Mouse (Mus musculus): ENCODE measurements around the gene Myl4. TPM values are rescaled to one million over a fixed set of nuclear protein-coding genes. Genes with fewer than 3 reads are reported as not detected.

The Myl4 gene
- polyA plus RNA-seq, 1 experiment from 2014 or later = 3.4 TPM

DNA sequence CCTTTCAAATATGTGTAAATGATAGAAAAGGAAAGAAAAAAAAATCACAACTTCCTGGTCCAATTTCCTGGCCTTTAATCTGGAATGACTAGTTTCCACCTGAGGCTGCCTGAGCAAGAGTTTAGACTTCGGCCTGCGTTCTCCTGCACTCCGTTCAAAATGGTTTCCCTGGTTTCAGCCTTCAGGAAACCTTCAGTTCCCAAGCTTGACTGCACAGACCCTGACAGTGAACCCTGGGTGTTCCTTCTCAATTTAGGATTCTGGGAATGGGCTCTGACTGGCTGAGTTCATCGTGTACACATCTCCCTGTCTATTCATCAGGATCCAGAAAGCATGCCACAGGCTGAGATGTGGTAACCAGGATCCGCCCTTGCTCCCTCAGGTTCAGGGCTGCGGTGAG lies 53.7 kb downstream of the Myl4 start:
- no peaks in the 10 kb centered on the region for H3K9me3 ChIP-seq (ENCODE audit: control insufficient read depth, low read length)
- WGBS = 45% methylated on average over 6 of the region's 6 CpGs
- no peak overlapping the region for H3K4me2 ChIP-seq (replicated peaks; ENCODE audit: low read depth, low read length)
- no peak overlapping the region for H3K9ac ChIP-seq (ENCODE audit: low read depth, low read length)
- peaks cover 13% of the 10 kb centered on the region for H3K27me3 ChIP-seq (ENCODE audit: control insufficient read depth, insufficient read depth, low read length)
- DNase-seq (ENCODE audit: low spot score) (no peak), ATAC-seq (ENCODE audit: low FRiP score) (no peak)
- no peak overlapping the region for H3K4me3 ChIP-seq (ENCODE audit: low read depth, low read length)
- H3K4me1 ChIP-seq (replicated peaks; ENCODE audit: control insufficient read depth, insufficient read depth, low read length) = peaks cover 2% of the 10 kb centered on the region; the same call in 1 of the 2 replicates
- no peaks in the 10 kb centered on the region for H3K36me3 ChIP-seq (ENCODE audit: control insufficient read depth, insufficient read depth, low read length)
- H3K27ac ChIP-seq (ENCODE audit: low read depth, low read length) = no peak overlapping the region

DNA sequence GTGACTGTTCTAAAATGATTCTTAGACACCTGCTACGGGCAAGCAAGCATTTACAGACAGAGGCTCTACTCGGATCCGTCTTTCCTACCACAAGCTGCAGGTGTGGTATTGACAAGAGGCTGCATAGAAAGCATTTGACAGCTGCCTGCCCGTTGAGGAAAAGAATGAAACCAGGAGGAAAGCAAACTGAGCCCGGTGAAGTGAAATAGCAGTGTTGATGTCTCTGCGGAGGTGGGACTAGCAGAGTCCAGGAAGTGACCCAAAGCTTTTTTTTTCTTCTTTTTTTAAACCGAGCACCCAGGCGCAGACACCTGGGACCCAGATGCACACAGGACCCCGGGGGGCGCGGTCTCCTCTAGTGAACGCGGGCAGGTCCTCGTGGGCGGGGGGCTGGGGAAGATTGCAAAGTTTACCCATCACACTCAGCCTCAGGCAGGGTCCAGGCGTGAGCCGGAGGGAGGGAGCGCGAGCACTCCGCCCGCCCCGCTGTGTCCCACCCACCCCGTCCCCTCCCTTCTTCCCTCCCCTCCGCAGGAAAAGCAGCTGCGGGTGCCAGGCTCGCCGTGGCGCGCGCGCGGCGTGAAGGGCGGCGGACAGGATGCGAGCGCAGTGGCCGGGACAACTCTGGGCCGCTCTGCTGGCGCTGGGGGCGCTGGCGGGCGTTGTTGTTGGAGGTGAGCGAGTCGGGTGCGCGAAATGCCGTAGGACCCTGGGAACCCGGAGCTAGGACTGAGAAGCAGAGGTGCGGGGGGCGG lies 57.2 kb downstream of the Myl4 start, which contains the start of gene Itgb3:
Itgb3 (plus strand) TSS at position 510 of the 755 bp plus-strand sequence.
- H3K27ac ChIP-seq (ENCODE audit: low read depth, low read length) = no peak within 1 kb of the TSS
- peak within 1 kb of the TSS; percentile 45 for H3K4me3 ChIP-seq (ENCODE audit: low read depth, low read length)
- peak; percentile 83 for DNase-seq (ENCODE audit: low spot score)
- 1% methylated on average over 44 of the region's 51 CpGs for WGBS
- H3K9ac ChIP-seq (ENCODE audit: low read depth, low read length) = peak within 1 kb of the TSS; percentile 48
- no peaks in the 10 kb centered on the region for H3K9me3 ChIP-seq (ENCODE audit: control insufficient read depth, low read length)
- peak within 1 kb of the TSS; percentile 92 for H3K4me2 ChIP-seq (replicated peaks; ENCODE audit: low read depth, low read length)
- H3K36me3 ChIP-seq (ENCODE audit: control insufficient read depth, insufficient read depth, low read length) = no peaks in the 10 kb centered on the region
- ATAC-seq (ENCODE audit: low FRiP score) = peak; percentile 86
- peaks cover 18% of the 10 kb centered on the region for H3K27me3 ChIP-seq (ENCODE audit: control insufficient read depth, insufficient read depth, low read length)
- peaks cover 2% of the 10 kb centered on the region; the same call in 1 of the 2 replicates for H3K4me1 ChIP-seq (replicated peaks; ENCODE audit: control insufficient read depth, insufficient read depth, low read length)

DNA sequence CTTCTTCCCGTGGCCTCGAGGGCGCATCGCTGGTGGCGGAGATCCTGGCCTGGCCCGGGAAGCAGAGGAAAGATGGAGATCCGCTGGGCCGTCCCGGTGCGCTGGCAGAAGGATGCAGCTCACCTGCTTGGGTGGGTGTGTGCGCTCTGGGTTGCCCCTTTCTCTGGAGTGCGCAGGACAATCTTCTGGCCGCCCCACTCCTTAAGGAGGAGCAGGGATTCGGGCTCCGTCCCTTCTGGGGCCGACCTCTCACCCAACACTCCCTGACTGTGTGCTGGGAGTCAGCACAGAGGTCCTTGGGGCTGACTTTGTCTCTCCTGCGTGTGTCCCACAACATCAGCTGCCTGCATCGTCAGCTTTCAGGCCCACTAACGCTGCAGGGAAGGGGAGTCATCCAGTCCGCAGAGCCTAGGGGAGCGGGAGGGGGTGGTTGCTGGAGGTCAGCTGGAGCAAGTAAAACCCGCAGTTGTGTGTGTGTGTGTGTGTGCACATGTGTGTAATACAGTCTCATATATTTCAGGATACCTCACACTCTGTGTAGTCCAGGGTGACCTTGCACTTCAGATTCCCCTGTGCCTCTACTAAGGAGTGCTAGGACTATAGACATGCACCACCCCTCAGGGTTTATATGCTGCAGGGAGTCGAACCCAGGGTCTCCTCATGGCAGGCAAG lies 57.9 kb downstream of the Myl4 start:
- peak overlapping the region; percentile 45 for H3K4me3 ChIP-seq (ENCODE audit: low read depth, low read length)
- no peak overlapping the region for H3K27ac ChIP-seq (ENCODE audit: low read depth, low read length)
- WGBS = 3% methylated on average over 23 of the region's 23 CpGs
- peak overlapping the region; percentile 48; the same call in 1 of the 2 replicates for H3K9ac ChIP-seq (ENCODE audit: low read depth, low read length)
- peak overlapping the region; percentile 92 for H3K4me2 ChIP-seq (replicated peaks; ENCODE audit: low read depth, low read length)
- H3K9me3 ChIP-seq (ENCODE audit: control insufficient read depth, low read length) = no peaks in the 10 kb centered on the region
- ATAC-seq (ENCODE audit: low FRiP score) (peak; percentile 68), DNase-seq (ENCODE audit: low spot score) (peak; percentile 33)
- H3K36me3 ChIP-seq (ENCODE audit: control insufficient read depth, insufficient read depth, low read length) = no peaks in the 10 kb centered on the region
- H3K4me1 ChIP-seq (replicated peaks; ENCODE audit: control insufficient read depth, insufficient read depth, low read length) = peaks cover 2% of the 10 kb centered on the region; the same call in 1 of the 2 replicates
- peaks cover 18% of the 10 kb centered on the region for H3K27me3 ChIP-seq (ENCODE audit: control insufficient read depth, insufficient read depth, low read length)

DNA sequence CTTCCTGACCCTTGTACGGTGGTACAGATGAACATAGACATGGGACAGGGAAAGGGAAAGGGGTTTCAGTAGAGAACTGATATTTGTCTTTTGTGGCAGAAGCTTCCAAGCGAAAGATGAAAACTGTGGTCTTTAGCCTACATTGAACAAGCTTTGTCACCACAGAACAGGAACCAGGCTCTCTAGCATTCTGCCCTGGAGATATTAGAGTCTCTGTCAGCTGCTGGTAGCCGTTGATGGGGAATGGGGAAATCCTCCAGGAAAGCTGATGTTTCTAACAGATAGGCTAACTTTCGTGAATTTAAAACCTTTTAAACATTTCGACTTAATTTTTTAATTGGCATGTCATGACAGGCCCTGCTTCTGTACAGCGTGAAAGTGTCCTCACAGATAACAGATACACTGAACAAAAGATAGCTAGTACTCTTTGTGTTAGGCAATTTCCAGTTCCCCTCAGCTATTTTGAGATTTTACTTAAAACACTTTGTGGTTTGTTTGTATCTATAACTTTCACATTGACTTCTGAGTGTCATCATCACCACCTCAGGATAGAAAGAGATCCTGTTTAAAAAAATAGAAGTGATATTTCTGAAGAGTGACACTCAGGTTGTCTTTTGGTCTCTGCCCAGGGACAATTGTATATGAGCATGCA lies 58.7 kb downstream of the Myl4 start:
- Histone ChIP-seq H3K27ac (ENCODE audit: low read depth, low read length) (no peak overlapping the region), H3K4me1 (replicated peaks; ENCODE audit: control insufficient read depth, insufficient read depth, low read length) (peaks cover 2% of the 10 kb centered on the region; the same call in 1 of the 2 replicates), H3K27me3 (ENCODE audit: control insufficient read depth, insufficient read depth, low read length) (peaks cover 18% of the 10 kb centered on the region), H3K9ac (ENCODE audit: low read depth, low read length) (no peak overlapping the region), H3K4me2 (replicated peaks; ENCODE audit: low read depth, low read length) (no peak overlapping the region), H3K36me3 (ENCODE audit: control insufficient read depth, insufficient read depth, low read length) (no peaks in the 10 kb centered on the region), H3K4me3 (ENCODE audit: low read depth, low read length) (no peak overlapping the region), H3K9me3 (ENCODE audit: control insufficient read depth, low read length) (no peaks in the 10 kb centered on the region)
- no peak for DNase-seq (ENCODE audit: low spot score)
- ATAC-seq (ENCODE audit: low FRiP score) = no peak
- WGBS = 75% methylated on average over 6 of the region's 6 CpGs

DNA sequence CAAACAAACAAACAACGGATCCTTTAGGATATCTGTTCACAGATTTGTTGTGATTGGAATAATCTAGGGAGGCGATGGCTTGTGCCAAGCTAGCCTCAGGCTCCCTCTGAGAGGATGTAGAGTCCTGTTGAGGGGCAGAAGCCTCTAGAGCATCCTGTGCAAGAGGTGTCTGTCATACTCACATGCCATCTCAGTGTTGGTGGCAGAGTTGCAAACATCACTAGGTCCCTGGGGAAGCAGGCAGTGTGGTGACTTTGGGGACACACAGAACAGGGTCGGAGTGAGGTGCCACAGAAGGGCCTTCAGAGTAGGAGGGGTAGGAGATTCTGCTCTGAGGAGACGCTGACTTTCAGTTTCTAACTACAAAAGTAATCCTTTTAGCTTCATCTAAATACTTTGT lies 59.3 kb downstream of the Myl4 start:
- Histone ChIP-seq H3K27me3 (ENCODE audit: control insufficient read depth, insufficient read depth, low read length) (peaks cover 18% of the 10 kb centered on the region), H3K27ac (ENCODE audit: low read depth, low read length) (no peak overlapping the region), H3K4me1 (replicated peaks; ENCODE audit: control insufficient read depth, insufficient read depth, low read length) (peaks cover 2% of the 10 kb centered on the region; the same call in 1 of the 2 replicates), H3K9me3 (ENCODE audit: control insufficient read depth, low read length) (no peaks in the 10 kb centered on the region), H3K9ac (ENCODE audit: low read depth, low read length) (no peak overlapping the region), H3K4me2 (replicated peaks; ENCODE audit: low read depth, low read length) (no peak overlapping the region), H3K4me3 (ENCODE audit: low read depth, low read length) (no peak overlapping the region), H3K36me3 (ENCODE audit: control insufficient read depth, insufficient read depth, low read length) (no peaks in the 10 kb centered on the region)
- ATAC-seq (ENCODE audit: low FRiP score) (no peak), DNase-seq (ENCODE audit: low spot score) (no peak)
- WGBS = 55% methylated on average over 4 of the region's 4 CpGs

DNA sequence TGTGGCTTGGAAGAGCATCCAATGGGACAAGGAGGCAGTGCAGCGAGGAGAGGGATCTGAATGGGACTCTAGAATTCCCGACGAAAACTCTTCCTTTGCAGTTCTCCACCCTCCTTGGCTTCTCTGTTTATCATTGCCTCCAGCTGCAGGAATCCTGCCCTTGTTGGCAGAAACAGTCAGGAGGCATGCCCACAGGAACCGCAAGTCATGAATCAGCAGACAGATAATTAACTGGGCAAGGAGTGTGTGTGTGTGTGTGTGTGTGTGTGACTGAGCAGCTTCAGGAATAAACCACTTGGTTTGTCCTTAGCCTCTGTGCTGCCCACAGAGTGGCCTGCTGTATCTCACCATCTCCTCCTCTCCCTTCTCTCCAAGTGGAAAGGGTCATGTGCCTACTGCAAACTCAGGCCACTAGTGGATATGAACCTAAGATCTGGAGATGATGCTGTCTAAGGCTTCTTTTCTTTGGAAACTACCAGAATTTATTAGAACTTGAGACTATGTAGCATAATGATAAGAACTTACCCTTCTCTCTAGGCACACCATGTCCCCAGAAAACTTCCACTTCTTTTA lies 61.2 kb downstream of the Myl4 start:
- no peak overlapping the region for H3K4me3 ChIP-seq (ENCODE audit: low read depth, low read length)
- no peak for DNase-seq (ENCODE audit: low spot score)
- peaks cover 18% of the 10 kb centered on the region for H3K27me3 ChIP-seq (ENCODE audit: control insufficient read depth, insufficient read depth, low read length)
- 56% methylated on average over 4 of the region's 4 CpGs for WGBS
- H3K9ac ChIP-seq (ENCODE audit: low read depth, low read length) = no peak overlapping the region
- no peak for ATAC-seq (ENCODE audit: low FRiP score)
- H3K4me1 ChIP-seq (replicated peaks; ENCODE audit: control insufficient read depth, insufficient read depth, low read length) = peaks cover 2% of the 10 kb centered on the region; the same call in 1 of the 2 replicates
- H3K36me3 ChIP-seq (ENCODE audit: control insufficient read depth, insufficient read depth, low read length) = no peaks in the 10 kb centered on the region
- H3K27ac ChIP-seq (ENCODE audit: low read depth, low read length) = no peak overlapping the region
- no peak overlapping the region for H3K4me2 ChIP-seq (replicated peaks; ENCODE audit: low read depth, low read length)
- H3K9me3 ChIP-seq (ENCODE audit: control insufficient read depth, low read length) = no peaks in the 10 kb centered on the region

DNA sequence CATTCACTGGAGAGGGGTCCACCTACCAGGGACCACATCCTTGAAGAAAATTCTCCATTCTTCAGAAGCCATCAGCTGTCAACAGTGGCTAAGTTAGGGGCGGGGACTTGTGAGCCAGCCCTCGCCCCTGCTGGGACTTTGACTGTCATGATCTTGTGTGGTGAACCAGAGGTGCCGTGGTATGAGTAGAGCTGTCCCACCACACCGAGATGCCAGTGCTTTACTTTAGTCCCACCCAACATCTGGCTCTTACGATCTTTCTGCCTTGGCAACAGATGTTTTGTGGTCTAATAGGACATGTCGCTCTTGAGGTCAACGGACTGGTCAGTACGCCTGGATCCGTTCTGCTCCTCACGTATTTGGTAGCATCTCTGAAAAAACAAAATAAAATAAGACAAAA lies 63.1 kb downstream of the Myl4 start:
- no peak overlapping the region for H3K4me2 ChIP-seq (replicated peaks; ENCODE audit: low read depth, low read length)
- H3K9ac ChIP-seq (ENCODE audit: low read depth, low read length) = no peak overlapping the region
- no peaks in the 10 kb centered on the region for H3K36me3 ChIP-seq (ENCODE audit: control insufficient read depth, insufficient read depth, low read length)
- no peak overlapping the region for H3K4me3 ChIP-seq (ENCODE audit: low read depth, low read length)
- 84% methylated on average over 10 of the region's 10 CpGs for WGBS
- DNase-seq (ENCODE audit: low spot score) (no peak), ATAC-seq (ENCODE audit: low FRiP score) (no peak)
- H3K9me3 ChIP-seq (ENCODE audit: control insufficient read depth, low read length) = no peaks in the 10 kb centered on the region
- H3K4me1 ChIP-seq (replicated peaks; ENCODE audit: control insufficient read depth, insufficient read depth, low read length) = no peaks in the 10 kb centered on the region
- no peak overlapping the region for H3K27ac ChIP-seq (ENCODE audit: low read depth, low read length)
- peaks cover 11% of the 10 kb centered on the region; the same call in 1 of the 2 replicates for H3K27me3 ChIP-seq (ENCODE audit: control insufficient read depth, insufficient read depth, low read length)

DNA sequence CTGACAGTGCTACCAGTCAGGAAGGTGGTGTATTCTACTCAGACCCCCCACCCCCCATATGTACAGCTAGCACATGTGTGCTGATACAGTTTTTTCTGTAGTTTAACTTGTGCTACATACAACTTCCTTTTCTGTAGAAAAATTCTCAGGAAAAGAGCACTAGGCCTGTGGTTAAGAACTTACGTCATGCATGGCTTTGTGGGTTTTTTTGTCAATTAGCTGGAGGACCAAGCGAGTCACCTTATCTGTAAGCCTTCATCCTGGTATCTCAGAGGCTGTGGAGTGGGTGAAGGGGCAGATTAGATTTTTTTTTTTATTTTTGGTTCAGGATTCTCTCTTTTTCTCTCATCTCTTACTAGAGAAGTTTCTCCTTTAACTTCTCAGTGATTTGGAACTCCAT lies 63.7 kb downstream of the Myl4 start:
- Histone ChIP-seq H3K27me3 (ENCODE audit: control insufficient read depth, insufficient read depth, low read length) (peaks cover 6% of the 10 kb centered on the region; the same call in 1 of the 2 replicates), H3K4me3 (ENCODE audit: low read depth, low read length) (no peak overlapping the region), H3K4me2 (replicated peaks; ENCODE audit: low read depth, low read length) (no peak overlapping the region), H3K36me3 (ENCODE audit: control insufficient read depth, insufficient read depth, low read length) (no peaks in the 10 kb centered on the region), H3K9me3 (ENCODE audit: control insufficient read depth, low read length) (no peaks in the 10 kb centered on the region), H3K4me1 (replicated peaks; ENCODE audit: control insufficient read depth, insufficient read depth, low read length) (no peaks in the 10 kb centered on the region), H3K27ac (ENCODE audit: low read depth, low read length) (no peak overlapping the region), H3K9ac (ENCODE audit: low read depth, low read length) (no peak overlapping the region)
- 87% methylated on average over 2 of the region's 2 CpGs for WGBS
- DNase-seq (ENCODE audit: low spot score) = no peak
- ATAC-seq (ENCODE audit: low FRiP score) = no peak

All from hindbrain, embryonic 11.5 days (tissue).